Mouse (Mus musculus) Muller cell, postnatal 12 days (primary cell): ENCODE measurements around the gene Rhobtb3.
A peak's percentile ranks its signal among the peaks of the same experiment; 100 is the strongest.

Source experiments
- DNase-seq: peaks from one replicate; pipeline ENCODE4 v3.0.0-alpha.2; 2015; ENCODE audit errors: inconsistent ontology term

The Rhobtb3 gene

DNA sequence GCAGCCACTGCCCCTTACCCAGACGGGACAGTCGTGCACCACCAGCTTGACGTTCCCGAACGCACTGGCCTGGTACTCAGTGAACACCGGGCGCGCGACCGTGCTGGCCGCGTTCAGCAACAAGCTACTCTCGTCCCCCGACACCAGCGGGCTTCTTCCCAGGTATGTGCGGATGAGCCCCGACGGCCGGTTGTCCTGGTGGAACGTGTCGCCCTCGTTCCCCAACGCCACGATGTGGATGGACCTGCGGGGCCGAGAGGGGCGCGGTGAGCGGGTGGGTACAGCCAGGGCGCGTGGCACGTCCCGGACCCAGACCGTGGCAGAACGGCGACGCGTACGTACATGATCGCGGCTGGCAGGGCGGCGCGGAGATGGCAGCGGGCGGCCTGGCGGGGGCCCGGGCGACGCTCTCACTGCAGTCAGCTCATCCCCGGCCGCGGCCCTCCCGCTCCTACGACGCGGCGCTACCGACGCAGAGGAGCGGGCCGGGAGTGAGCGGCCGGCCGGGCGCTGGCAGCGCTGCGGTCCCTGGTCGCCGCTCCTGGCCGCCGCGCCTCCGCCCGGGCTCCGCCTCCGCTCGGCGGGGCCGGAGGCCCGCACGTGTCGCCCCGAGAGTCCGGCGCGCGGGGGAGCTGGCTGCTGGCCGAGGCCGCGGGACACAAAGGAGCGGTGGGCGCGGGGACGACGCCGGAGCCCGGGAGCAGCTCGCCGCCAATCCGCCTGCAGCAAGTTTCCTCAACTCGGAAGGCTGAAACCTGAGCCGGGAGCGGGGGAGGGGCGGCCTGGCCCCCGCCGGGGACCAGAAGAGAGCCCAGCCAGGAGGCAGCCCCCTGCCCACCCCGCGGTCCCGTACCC lies at the start of gene Rhobtb3:
Gene Rhobtb3 (minus strand): TSS at position 737 of the 855 bp plus-strand sequence.
- peak; percentile 93 for DNase-seq

DNA sequence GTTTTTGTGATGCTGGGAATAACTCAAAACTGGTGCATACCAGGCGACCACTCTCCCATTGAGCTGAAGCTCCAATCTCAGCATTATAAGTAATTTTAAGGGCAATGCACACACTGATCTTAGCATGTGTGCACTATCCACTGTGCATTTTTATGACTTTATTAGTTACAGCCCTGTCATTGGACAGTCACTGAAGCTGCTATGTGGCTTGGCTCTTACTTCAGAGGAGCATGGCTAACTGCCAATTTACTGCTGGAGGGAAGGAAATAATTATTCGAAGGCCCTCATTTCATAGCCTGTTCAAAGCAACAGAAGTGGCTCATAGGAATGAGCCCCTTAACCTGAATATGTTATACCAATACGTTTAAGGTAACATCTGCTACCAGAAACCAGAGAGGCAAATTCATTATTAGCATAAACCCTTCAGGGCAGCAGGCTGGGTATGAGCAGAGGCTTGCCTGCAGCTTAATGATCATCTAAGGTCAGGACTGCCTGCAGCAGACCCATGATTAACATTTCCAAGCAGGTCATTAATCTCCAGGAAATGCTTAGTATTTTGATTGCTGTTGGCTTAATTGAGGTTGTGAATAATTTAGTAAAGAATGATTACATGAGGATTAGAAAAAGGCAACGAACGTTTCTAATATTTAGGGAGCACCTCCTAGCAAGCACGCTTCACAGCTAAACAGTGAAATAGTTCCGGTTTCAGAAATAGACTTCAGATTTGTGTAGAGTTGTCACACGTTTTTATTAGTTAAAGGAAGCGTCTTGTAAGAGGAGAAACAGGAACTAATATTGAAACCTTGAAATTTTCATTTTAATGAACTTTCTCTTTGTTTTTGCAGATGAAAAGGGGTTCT lies 48.7 kb upstream of the Rhobtb3 start:
- peak; percentile 75 for DNase-seq

DNA sequence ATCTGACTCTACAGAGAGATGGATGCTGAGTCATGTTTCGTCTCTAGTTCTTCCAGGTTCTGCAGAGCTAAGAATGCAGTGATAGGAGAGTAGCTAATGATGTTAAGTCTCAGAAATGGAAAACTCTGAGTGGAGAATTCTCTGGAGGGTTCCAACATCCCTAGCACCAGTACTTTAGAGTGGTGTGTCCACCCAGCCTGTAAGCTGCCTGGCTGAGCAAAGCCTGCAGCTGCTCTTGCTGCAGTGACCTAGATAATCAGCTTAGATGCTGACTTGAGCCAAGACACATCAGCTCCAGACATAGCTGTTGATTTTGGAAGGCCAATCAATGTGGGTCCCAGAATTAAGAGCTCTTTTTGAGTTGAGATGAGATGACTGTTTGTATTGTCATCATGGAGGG lies 44.4 kb upstream of the Rhobtb3 start:
- DNase-seq: peak; percentile 46

DNA sequence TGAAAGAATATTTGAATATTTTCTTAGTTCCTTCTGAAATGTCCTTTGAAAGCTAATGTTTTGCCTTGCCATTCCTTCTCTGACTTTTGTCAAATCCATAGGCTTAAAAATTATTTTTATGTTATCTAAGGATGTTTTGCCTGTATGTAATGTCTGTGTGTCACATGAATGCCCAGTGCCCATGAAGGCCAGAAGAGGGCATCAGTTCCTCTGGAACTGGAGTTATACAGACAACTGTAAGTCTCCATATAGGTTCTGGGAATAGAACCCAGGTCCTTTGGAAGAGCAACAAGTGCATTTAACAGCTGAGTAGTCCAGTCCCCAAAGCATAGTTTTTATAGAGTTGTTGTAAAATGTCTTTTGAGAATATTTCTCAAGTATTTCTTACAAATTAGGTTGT lies 38.2 kb upstream of the Rhobtb3 start:
- no peak for DNase-seq

DNA sequence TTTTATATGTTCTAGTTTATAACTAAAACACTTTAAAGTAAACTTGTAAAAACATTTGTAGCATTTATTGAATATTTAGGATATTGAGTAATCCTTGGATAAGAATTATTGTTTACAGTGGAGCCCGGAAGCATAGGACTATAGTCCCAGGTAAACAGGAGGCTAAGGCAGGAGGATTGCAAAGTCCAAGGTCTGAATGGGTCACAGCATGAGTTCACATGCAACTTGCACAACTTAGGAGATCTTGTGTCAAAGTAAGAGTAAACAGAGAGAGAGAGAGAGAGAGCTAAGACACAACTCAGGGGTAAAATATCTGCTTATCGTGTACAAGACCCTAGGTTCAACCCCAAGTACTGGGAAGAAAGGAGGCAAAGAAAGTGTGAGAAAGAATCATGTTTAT lies 32.9 kb upstream of the Rhobtb3 start:
- no peak for DNase-seq

DNA sequence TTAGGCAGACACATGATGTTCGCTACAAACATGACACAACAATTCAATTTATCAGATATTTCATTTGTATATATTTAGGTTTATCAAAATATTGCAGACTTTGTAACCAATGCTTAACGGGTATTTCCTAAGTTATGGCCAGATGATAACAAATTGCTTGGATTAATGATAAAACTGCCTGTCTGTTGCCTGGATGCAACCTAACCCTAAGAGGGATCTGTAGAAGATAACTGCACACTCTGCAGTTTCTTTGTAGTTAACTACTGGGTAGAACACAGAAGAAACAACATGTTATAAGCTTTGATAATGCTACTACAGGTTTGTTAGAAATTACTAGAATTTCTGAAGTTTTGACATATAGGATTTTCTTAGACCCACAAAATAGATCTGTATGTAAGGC lies 32.5 kb upstream of the Rhobtb3 start:
- no peak for DNase-seq

DNA sequence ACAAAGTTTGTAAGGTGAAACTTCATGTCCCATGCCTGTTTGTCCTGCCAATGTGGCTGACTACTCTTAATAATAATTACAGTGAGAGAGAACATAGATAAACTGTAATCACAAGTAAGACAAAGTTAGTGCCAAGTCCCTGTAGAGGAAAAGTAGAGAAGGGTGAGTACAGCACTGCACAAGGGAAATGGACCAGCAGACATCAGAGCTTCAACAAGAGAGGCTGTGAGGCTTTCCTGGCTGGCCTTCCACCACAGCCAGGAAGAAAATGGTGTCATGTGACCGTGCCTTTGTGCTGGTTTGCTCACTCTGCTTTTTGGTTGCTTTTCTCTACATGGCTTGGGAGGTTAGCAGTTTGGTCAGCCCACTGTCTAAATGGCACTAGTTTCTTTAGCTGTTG lies 31.9 kb upstream of the Rhobtb3 start:
- no peak for DNase-seq

DNA sequence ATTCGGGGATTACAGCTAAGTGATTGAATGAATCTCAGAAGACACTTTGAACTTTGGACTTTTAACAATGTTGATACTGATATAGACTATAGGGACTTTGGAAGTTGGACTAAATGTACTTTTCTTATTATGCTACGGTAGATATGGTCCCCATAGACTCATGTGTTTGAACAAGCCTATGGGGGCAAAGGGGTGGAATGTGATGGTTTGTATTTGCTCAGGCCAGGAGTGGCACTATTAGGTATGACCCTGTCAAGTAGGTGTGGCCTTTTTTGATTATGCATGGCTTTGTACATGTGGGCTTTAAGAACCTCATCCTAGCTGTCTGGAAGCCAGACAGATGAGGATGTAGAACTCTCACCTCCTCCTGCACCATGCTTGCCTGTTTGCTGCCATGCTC lies 30.8 kb upstream of the Rhobtb3 start:
- no peak for DNase-seq

DNA sequence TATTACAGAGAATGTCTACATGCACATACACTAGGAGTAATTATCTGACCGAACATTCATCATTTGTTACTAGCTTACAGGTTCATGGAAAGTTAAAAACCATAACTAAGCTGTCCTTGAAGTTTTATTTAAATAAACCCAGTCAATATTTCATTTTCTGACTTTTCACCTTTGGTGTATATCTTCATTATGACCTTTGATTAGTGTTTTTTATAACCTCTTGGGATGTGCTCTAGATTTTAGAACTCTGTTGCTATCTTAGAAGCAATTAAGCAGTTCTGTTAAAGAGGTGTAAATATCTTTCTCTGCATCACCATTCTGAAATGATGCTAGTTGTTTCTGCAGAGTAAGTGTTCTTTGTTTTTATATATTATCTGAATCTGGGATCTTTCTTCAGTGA lies 23.1 kb upstream of the Rhobtb3 start, which contains the start of gene Spata9:
Gene Spata9 (plus strand): TSS at position 301 of the 400 bp plus-strand sequence.
- DNase-seq: no peak

DNA sequence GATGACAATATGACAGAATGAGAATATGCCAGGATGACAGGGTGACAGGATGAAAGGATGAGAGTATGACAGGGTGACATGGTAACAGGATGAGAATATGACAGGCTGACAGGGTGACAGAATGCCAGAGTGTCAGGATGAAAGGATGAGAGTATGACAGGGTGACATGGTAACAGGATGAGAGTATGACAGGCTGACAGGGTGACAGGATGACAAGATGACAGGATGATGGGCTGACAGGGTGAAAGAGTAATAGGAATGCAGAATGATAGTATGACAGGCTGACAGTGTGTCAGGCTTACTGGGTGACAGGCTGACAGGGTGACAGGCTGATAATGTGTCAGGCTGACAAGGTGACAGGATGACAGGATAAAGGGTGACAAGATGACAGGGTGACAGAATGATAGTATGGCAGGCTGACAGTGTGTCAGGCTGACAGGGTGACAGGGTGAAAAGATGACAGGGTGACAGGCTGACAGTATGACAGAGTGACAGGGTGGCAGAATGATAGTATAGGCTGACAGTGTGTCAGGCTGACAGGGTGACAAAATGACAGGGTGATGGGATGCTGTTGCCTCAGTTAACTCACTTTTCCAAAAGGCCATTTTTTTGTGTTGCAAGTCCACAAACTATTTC lies 11.8 kb upstream of the Rhobtb3 start:
- no peak for DNase-seq

DNA sequence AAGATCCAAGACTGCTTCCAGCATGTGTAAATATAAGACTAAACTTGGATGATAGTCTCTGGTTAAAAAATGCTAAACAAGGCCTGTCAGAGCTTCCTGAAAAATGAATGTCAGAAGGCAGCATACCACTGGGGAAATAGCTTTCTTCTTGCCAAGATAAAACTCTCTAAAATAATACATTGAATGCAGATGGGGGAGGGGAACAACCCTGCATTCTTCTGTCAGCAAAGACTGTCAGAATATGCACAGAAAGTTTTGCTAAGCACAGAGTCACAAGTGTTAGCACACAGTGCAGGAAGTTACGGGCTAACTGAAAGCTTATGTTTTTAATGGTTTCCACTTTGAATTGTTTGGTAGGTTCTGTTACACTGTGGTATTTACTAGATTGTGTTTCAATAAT lies 6.6 kb upstream of the Rhobtb3 start:
- DNase-seq: peak; percentile 40

DNA sequence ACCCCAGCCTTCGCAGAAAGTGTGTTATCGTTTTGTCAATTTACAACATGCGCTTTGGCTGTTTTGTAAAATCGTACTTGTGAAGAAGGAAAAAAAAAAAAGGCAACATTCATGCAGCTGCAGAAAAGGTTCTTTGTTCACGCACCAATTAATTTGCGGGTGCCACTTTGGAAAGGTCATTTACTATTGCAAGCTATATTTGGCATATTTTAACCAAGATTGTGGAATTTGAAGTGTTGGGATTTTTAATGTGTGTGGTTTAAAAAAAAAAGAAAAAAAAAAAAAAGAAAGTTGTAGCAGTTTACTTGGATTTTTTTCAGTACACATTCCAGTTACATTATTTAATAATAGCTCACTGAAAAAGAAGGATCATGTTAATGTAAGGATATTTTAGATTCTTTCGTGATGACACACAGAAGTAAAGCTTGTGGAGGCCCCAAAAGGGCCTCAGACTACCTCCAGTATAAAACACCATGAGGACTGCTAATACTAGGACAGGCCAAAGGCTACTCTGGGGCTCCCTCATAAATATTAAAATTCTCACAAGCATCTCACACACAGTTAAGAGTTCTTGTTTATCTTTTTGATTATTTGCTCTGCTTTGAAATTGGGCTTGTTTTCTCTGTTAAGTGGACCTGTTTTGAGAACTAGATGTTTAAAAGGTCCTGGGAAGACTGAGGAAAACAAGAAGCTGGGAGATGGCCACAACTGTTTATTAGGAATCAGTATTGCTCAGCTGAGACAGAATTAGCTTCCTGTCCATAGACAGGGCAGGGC lies 507 bp upstream of the Rhobtb3 start:
- DNase-seq: peak; percentile 89

DNA sequence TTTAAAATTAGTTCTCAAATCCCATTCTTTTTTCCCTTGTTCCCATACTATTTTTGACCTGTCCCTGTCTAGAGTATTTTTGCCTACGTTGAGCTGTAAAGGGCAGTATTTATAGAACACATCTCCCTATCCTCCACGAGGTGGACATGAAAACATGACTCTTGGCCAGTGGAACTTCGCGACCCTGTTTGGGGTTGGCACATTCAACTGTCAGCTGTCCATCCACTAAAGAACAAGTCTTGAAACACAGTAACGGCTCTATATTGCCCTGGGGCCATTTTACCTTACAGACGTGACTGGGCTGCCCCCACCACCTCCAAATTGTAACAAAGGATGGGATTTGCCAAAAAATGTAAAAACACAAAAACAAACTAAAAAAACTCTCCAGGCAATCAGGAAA lies 994 bp downstream of the Rhobtb3 start:
- no peak for DNase-seq

DNA sequence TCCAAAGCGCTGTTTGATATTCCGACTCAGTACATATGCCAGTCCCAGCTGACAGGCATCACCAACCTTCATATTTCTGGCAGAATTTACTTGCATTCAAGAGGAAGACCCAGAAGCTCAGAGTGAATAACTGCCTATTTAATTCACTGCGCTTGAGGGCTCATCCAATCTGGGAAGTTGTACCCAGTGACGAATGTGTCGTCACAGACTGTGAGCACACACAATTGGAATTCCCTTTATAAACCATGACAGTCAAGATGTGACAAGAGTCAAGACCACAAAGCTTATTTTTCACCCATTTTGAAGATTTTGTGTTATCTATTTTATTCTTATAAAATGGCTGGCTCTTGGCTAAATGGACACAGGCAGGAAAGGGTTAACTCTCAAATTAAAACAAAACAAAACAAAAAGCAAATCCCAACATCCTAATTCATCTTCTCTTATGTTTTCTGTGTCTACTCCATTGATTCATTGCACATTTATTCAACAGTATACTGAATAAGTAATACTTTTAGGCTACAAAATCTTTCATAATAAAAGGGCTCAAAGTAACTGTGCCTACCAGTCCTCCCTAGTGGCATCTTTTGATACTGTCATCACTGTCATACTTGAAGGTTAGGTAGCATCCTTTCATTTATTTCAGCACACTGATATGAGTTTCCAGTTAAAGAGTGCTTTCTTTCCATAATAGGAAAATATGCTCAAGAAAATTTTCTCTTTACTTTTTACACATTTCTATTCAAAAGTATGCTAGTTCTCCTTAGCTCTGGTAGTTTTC lies 2.0 kb downstream of the Rhobtb3 start:
- peak; percentile 21 for DNase-seq

DNA sequence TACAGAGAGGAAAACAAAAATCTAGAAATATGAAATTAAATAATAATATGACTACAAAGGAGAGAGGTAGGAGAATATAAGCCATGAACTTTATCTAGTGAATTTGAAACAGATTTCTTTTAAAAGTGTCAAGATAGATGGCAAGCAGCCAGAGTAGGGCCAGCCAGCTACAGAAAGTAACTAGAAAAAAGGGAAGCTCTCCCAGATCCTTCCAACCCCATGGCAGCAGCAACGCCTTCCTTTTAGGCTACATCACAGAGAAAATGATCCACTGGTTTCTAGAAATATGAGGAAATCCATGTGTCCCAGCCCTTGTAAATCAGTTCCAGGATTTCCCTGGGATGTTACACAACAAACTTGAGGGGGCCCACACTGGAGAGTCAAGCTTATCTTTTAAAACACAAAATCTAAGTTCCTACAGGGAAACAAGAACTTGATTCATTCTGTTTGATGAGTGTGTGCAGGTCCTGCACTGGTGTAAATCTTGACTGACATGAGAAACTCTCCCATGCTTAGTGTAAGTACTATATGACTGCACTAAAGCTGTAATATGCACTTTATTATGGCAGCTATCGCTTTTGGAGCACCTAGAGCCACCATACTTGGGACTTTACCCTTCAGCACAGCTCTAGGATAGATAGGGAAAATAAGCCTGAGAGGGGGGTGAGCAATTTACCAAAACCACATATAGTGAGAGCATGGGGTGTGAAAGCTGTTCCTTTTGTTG lies 2.8 kb downstream of the Rhobtb3 start:
- DNase-seq: no peak

DNA sequence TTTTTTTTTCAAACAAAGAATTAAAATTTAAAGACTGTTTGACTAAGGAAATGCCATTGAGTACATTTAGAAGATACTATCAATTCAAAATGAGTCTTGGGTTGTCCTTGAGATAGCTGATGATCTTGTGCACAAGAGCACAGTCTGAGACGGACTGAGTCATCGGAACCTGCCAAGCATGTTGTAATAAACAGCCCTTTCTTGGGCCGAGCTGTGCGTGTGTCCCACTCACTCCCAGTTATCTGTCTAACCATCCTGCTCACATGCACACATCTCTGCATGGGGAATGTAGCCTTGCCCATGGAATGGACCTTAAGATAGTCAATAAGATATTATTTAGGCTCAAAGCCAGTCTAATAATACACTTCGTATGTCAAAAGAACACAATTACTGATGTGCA lies 4.9 kb downstream of the Rhobtb3 start:
- no peak for DNase-seq

DNA sequence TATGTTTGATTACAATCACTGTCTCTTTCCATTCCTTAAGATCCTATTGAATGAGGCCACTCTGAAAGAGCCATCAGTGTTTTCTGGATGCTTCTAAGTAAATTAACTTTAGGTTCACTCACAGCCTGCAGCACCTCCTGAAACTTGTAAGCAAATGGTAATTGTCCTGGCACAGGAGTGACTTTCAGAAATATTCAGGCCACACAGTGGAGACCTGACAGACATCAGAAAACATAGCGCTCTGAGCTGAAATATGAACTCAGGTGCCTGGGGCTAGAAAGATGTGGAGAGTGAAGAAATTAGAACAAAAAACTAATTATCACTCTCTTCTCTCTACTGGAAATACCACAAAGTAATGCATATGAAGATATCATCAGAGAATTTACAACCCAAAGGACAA lies 10.4 kb downstream of the Rhobtb3 start:
- no peak for DNase-seq

DNA sequence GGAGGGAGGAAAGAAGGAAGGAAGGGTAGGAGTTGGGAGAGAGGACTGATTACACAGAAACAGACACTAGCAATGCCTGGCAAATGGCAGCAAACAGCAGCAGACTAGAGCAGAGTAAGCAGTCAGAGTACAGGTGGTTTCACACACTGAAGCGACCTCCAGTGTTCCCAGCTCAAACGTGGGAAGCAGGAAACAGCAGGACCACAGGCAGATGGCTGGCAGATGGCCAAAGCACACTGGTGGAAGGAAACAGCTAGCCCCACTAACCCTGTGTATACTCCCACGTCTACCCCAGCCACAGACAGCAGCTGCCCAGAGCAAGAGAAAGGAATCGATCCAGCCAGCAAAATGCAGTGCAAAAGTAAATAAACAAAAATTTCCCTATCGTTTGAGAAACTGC lies 12.7 kb downstream of the Rhobtb3 start:
- peak; percentile 63 for DNase-seq

DNA sequence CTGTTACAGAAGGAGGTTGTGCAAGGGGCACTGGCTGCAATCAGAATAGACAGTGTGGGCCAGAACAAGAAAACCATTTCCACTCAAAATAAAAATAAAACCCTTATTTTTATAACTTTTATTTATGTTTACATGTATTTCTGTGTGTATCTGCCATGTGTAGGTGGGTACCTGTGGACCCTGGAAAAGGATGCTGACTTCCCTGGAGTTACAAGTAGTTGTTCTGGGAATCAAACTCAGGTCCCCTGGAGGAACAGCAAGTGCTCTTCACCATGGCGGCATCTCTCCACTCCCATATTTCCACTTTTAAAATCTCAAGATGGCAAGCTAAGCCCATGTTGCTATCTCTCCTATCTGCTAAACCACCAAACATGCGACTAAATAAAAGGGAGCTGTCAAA lies 13.1 kb downstream of the Rhobtb3 start:
- no peak for DNase-seq

DNA sequence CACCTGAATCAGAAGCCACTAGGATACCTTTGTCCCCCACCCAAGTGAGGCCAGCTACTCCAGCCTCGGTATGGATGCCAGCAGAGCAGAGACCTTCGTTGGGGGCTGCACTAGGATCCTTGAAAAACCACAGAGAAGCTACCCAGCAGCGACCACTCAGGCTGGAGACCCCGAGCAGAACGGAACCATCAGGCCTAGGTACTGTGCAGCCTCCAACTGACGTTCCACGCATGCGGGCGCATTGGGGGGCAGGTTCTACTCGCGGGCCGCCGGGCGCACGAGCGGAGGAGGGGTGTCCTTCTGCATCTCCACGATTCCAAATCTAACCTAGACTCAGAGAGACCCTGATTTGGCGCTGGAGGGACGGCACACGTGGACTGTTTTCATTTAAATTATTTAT lies 13.7 kb downstream of the Rhobtb3 start:
- DNase-seq: no peak
